Mouse (Mus musculus) right cerebral cortex, postnatal 14 days (tissue): ENCODE data around the gene Gm20865.
"Not testable (repeated sequence)": the region's sequence is repeated elsewhere in the genome, so short reads cannot be mapped to it uniquely, and the experiment has no call there.

Experiments used
- DNase-seq: peaks from one replicate; pipeline ENCODE4 v3.0.0; 2022

Gm20865 gene

GRCm38 (mm10) chrY:21241275-21241674, at the start of gene Gm20865:
Gene Gm20865 (plus strand): TSS chrY:21241575.
- DNase-seq = not testable (repeated sequence)
